Mouse (Mus musculus): ENCODE results near the gene Fry.

The Fry gene

GRCm38 (mm10) chr5:150116906-150117216, 1.6 kb upstream of the Fry start:
- TF ChIP-seq GATA4 (IDR thresholded peaks at IDR 0.05; ENCODE audit: insufficient replicate concordance, low read length): no peak

GRCm38 (mm10) chr5:150118124-150118454, 356 bp upstream of the Fry start:
- TF ChIP-seq GATA4 (IDR thresholded peaks at IDR 0.05; ENCODE audit: insufficient replicate concordance, low read length): no peak

DNA sequence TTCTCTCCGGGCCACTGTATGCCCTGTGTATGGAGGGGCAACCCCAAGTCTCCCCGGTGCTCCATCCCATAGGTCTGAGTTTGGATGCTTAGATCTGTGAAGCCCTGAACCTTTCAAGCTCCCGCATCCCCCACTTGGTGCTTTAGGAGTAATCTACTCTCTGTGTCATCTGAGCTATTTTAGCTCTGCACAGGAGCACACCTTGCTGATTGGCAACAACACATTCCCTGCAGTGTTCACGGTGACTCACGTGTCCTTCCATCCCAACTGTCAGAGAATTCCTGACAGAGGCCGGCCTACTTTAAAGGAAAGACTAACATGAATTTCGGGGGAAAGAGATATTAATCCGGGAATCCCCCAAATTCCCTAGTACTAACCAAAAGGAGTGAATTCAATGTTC, 2.2 kb downstream of the Fry start:
- TF ChIP-seq GATA4 (IDR thresholded peaks at IDR 0.05; ENCODE audit: insufficient replicate concordance, low read length): no peak

DNA sequence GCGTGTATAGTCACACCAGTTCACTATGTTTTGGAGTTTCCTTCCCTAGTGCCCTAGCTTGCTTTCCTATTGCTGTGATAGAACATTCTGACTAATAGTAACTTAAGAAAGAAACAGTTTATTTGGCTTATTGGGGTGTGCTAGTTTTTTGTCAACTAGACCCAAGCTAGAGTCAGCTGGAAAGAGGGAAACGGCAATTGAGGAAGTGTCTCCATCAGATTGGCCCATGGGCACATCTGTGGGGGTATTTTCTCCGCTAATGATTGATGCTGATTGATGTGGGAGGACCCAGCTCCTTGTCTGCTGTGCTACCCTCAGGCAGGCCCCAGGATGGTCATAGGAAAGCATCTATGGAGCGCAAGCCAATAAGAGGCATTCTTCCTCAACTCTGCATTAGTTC, 3.6 kb downstream of the Fry start:
- TF ChIP-seq GATA4 (IDR thresholded peaks at IDR 0.05; ENCODE audit: insufficient replicate concordance, low read length): no peak

DNA sequence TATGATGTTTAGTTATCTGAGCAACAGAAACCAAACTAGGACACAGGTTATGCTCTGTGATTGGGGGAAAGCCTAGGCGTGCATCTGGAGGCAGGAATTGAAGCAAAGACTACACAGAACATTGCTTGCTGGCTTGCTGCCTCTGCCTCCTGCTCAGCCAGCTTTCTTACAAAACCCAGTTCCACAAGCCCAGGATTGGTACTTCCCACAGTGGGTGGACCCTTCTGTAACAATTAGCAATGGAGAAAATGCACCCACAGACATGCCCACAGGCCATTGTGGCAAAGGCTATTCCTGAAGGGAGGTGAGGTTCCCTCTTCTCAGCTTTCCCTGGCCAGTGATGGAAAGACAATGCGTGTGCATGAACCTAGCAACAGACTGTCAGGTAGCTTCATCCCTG, 4.1 kb downstream of the Fry start:
- no peak for TF ChIP-seq GATA4 (IDR thresholded peaks at IDR 0.05; ENCODE audit: insufficient replicate concordance, low read length)

GRCm38 (mm10) chr5:150125920-150126319, 7.5 kb downstream of the Fry start:
- TF ChIP-seq GATA4 (IDR thresholded peaks at IDR 0.05; ENCODE audit: insufficient replicate concordance, low read length): no peak

- no peak for TF ChIP-seq GATA4 (IDR thresholded peaks at IDR 0.05; ENCODE audit: insufficient replicate concordance, low read length)
These were observed 10.0 kb downstream of the Fry start for GRCm38 (mm10) chr5:150128432-150128831.

DNA sequence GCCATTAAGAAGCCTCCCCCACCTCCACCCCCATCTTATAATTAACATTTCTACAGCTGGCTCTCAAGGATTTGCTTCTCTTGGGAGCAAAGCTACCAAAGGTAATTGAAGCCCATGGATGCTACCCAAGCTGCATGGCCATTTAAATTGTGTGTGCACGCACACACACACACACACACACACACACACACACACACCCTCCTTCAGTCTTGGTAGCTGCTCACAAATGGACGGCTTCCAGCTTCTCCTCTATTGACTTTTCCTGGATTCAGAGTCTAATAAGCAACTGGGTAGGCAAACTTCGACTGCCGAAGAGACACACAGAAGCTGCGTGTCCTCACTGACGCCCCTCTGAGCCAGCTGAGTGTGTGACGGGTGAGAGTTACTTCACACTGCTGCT, 11.7 kb downstream of the Fry start:
- TF ChIP-seq GATA4 (IDR thresholded peaks at IDR 0.05; ENCODE audit: insufficient replicate concordance, low read length): no peak

DNA sequence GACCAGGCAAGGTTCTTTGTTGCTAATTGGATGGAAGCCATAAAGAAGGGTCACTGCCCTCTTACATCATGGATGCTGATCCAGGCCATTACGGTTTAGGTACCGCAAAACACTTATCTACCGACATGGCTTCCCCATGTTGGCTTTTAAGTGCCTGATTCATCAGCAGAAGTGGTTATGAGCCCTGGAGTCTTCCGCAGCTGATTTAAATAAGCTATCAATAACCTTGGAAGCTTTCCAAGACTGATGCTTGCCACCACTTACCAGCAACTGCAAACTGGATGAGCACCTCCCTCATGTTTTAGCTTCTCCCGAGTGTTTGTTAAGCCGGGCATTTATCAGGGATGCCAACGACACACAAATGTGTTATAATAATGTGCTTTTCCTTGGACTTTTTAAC, 12.7 kb downstream of the Fry start:
- no peak for TF ChIP-seq GATA4 (IDR thresholded peaks at IDR 0.05; ENCODE audit: insufficient replicate concordance, low read length)

DNA sequence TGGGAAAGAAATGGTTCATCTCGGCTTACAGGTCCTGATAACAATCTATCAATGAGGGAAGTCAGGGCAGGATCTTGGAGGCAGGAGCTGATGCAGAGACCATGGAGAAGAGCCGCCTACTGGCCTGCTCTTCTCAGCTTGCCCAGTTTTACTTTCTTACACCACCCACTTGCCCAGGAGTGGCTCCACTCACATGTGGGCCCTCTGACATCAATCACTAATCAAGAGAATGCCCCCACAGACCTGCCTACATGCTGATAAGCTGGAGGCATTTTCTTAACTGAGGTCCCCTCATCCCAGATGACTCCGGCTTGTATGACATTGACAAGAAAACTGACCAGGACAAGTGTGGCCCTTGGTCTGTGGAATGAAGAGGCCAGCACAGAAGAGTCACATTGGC, 16.2 kb downstream of the Fry start:
- no peak for TF ChIP-seq GATA4 (IDR thresholded peaks at IDR 0.05; ENCODE audit: insufficient replicate concordance, low read length)

DNA sequence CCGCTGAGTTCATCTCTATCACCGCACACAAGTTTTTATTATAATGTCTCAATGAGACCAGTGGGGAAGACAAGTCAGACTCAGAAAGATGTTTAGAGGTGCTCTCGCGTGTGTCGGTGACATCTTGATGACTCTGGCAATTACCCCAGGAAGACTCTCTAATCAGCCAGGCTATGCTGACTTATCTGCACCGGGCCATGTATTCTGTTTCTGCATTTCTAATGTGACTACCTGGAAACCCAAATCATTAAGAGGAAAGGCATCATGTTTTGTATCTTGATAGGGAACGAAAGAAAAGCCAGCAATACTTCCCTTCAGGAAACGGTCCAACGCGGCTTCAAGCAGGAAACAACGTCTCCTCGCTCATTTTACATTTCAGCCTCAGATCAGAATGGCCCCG, 17.1 kb downstream of the Fry start:
- no peak for TF ChIP-seq GATA4 (IDR thresholded peaks at IDR 0.05; ENCODE audit: insufficient replicate concordance, low read length)

- no peak for TF ChIP-seq GATA4 (IDR thresholded peaks at IDR 0.05; ENCODE audit: insufficient replicate concordance, low read length)
These were observed 19.5 kb downstream of the Fry start for GRCm38 (mm10) chr5:150137772-150138451.

- TF ChIP-seq GATA4 (IDR thresholded peaks at IDR 0.05; ENCODE audit: insufficient replicate concordance, low read length): no peak
These were observed 22.1 kb downstream of the Fry start for GRCm38 (mm10) chr5:150140513-150140912.

DNA sequence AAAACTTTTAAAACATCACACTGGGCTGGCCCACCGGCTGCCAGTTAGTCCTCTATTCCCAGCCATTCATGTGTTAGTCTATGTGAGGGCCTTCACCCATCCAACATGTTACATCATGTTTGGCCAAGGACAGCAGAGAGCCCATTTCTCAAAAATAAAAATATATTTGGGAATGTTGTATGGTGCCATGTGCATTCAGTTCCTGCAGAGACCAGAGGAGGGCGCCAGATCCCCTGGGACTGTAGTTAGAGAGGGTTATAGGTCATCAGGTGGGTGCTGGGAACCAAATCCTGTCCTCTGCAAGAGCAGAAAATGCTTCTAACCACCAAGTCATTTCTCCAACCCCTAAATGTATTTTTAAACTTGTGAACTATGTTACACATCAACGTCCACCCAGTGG, 27.5 kb downstream of the Fry start:
- TF ChIP-seq GATA4 (IDR thresholded peaks at IDR 0.05; ENCODE audit: insufficient replicate concordance, low read length): no peak

GRCm38 (mm10) chr5:150146612-150147011, 28.2 kb downstream of the Fry start:
- no peak for TF ChIP-seq GATA4 (IDR thresholded peaks at IDR 0.05; ENCODE audit: insufficient replicate concordance, low read length)

DNA sequence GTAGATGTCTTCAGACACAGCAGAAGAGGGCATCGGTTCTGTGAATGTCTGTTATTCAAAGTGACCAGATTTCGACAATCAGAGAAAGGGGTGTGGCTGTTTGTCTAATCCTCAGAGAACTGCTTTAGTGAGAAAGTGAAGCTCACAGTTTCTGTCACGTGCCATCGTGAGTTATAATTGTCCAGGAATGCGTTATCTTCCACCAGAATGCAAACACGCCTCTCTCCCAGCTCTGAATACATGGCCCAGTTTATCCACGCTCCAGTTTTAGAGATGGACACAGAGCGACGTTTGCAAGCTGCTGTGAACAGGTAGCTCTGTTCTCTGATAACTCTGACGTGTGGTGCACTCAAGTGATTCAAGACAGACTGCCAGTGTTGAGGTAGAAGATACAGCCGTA, 31.3 kb downstream of the Fry start:
- TF ChIP-seq GATA4 (IDR thresholded peaks at IDR 0.05; ENCODE audit: insufficient replicate concordance, low read length): no peak

DNA sequence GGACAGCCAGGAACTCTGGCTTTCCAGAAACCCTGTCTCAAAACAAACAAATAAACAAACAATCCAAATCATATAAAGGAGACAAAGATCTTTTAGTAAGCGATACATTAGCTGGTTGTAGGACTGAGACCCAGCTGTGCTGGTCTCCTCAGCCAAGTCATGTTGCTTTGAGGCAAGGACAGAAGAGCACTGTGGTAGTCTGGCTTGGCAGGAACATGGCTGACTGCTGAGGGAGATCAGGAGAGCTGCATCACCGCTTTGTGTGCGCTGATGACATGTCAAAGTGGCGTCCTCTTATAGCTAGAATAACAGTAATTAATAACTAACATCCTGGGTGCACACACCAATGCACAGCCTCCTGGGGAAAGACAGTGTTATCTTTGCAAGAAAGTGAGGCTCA, 32.5 kb downstream of the Fry start:
- TF ChIP-seq GATA4 (IDR thresholded peaks at IDR 0.05; ENCODE audit: insufficient replicate concordance, low read length): no peak

Data from liver, adult (tissue).